Mouse (Mus musculus): ENCODE measurements around the gene Pim1.

DNA sequence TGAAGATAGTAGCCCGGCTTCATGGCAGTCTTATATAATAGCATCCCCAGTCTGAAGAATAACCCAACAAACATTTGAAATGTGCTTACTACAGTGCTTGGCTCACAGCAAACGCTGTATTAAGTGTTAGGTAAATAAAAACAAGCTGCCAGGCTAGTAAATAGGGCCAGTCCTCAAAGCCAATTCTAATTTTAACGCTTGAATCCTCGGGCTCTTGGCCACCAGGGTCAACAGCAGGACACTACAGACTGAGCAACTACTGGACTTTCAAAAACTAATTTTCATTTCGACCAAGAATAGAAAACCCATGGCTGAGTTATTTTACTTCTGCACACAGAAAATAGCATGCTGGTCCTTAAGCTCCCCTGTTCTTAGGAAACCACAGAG is 30.4 kb upstream of the Pim1 start:
- no peak for TF ChIP-seq CTCF (IDR thresholded peaks at IDR 0.05; ENCODE audit: extremely low read depth, insufficient read length, insufficient replicate concordance, low read depth, low read length)
- no peak for TF ChIP-seq POLR2A (IDR thresholded peaks at IDR 0.05; ENCODE audit: low read depth, low read length)

Measured in small intestine, adult 2 months (tissue).